Mouse (Mus musculus) spleen, adult 12 weeks (tissue): ENCODE data around the gene Gm20388.

ENCODE experiments used
- DNase-seq: peaks from one replicate; pipeline ENCODE4 v3.0.0; 2022; ENCODE audit warnings: low spot score

The Gm20388 gene

GRCm38 (mm10) chr8:123290679-123291078 is 3380.0 kb downstream of the Gm20388 start:
- no peak for DNase-seq

GRCm38 (mm10) chr8:123291716-123292115 is 3381.1 kb downstream of the Gm20388 start:
- no peak for DNase-seq

GRCm38 (mm10) chr8:123292281-123292680 is 3381.6 kb downstream of the Gm20388 start:
- DNase-seq: no peak

GRCm38 (mm10) chr8:123292785-123293184 is 3382.1 kb downstream of the Gm20388 start:
- no peak for DNase-seq

GRCm38 (mm10) chr8:123298301-123298700 is 3387.7 kb downstream of the Gm20388 start:
- no peak for DNase-seq

- no peak for DNase-seq
Observed at GRCm38 (mm10) chr8:123308738-123309137, 3398.1 kb downstream of the Gm20388 start.

- DNase-seq: no peak
Observed at GRCm38 (mm10) chr8:123317781-123318466, 3407.3 kb downstream of the Gm20388 start.

- peak; percentile 95 for DNase-seq
Observed at GRCm38 (mm10) chr8:123318467-123318911, 3407.8 kb downstream of the Gm20388 start, which contains the start of gene Fanca. Gene Fanca, minus strand, starts transcription at chr8:123318576.

- DNase-seq: peak; percentile 33
Observed at GRCm38 (mm10) chr8:123319522-123320164, 3409.0 kb downstream of the Gm20388 start.

GRCm38 (mm10) chr8:123328552-123328951 is 3417.9 kb downstream of the Gm20388 start:
- DNase-seq: no peak

GRCm38 (mm10) chr8:123329350-123329749 is 3418.7 kb downstream of the Gm20388 start:
- DNase-seq: no peak

GRCm38 (mm10) chr8:123329961-123330360 is 3419.3 kb downstream of the Gm20388 start:
- no peak for DNase-seq

- no peak for DNase-seq
Observed at GRCm38 (mm10) chr8:123330701-123331100, 3420.1 kb downstream of the Gm20388 start.

GRCm38 (mm10) chr8:123331301-123331700 is 3420.7 kb downstream of the Gm20388 start:
- no peak for DNase-seq

GRCm38 (mm10) chr8:123331810-123332209 is 3421.2 kb downstream of the Gm20388 start:
- DNase-seq: no peak

GRCm38 (mm10) chr8:123332262-123333090 is 3421.8 kb downstream of the Gm20388 start, which contains the start of gene Spire2:
Gene Spire2, plus strand, starts transcription at chr8:123332713.
- DNase-seq: peak; percentile 64

- DNase-seq: no peak
Observed at GRCm38 (mm10) chr8:123333091-123333587, 3422.5 kb downstream of the Gm20388 start.

GRCm38 (mm10) chr8:123333864-123334263 is 3423.2 kb downstream of the Gm20388 start:
- DNase-seq: no peak

GRCm38 (mm10) chr8:123334467-123334866 is 3423.8 kb downstream of the Gm20388 start:
- DNase-seq: no peak

- no peak for DNase-seq
Observed at GRCm38 (mm10) chr8:123337475-123337874, 3426.8 kb downstream of the Gm20388 start.

- DNase-seq: no peak
Observed at GRCm38 (mm10) chr8:123340071-123340470, 3429.4 kb downstream of the Gm20388 start.
